ENCODE assay signal across 1 mouse cellular context in the genomic region with DNA sequence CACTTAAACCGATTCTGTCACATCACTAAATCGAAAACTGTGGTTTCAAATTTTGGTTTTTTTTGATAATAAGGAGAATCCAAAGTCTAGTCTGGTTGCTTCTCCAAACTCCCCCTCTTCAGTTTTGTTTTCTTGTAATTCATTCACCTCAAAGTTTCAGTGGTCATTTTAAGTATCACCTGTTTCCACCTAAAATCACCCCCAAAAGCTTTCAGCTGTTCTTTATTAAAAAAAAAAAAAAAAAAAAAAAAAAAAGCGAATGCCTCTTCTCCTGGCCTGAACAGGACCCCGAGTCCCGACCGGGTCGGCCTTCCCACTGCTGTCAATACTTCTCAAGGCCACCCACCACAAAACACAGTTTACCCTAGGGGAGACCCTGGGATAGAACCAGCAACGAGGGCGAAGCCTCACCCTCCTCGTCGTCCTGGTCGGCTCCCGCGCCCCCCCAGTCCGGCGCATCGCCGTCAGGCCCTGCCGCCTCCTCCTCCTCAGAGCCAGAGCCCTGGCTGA.
TF ChIP-seq lines count a peak whose summit lies in the region.

No protein-coding gene starts in this region.

TF ChIP-seq in MEL, 35 proteins besides CTCF, POLR2A, EP300 and RAD21:
- TF ChIP-seq ZNF384 (IDR thresholded peaks at IDR 0.05; ENCODE audit: low read depth, low read length), result peak; percentile 78; the same call in 1 of the 2 replicates
- no peak for TF ChIP-seq HCFC1 (IDR thresholded peaks at IDR 0.05; ENCODE audit: low read depth, low read length)
- TF ChIP-seq MYC (IDR thresholded peaks at IDR 0.05; ENCODE audit: low read depth, low read length), result 0 out of 2 replicates have a peak, but pooled peaks have one; percentile 46
- 0 out of 2 replicates have a peak, but pooled peaks have one; percentile 29 for TF ChIP-seq RCOR1 (IDR thresholded peaks at IDR 0.05; ENCODE audit: low read depth, low read length)
- 0 out of 2 replicates have a peak, but pooled peaks have one; percentile 10 for TF ChIP-seq TCF12 (IDR thresholded peaks at IDR 0.05; ENCODE audit: low read depth, low read length)
- no peak for TF ChIP-seq SMC3 (IDR thresholded peaks at IDR 0.05; ENCODE audit: low read depth, low read length)
- peak; percentile 38; the same call in 1 of the 2 replicates for TF ChIP-seq BHLHE40 (IDR thresholded peaks at IDR 0.05; ENCODE audit: borderline replicate concordance, low read depth, low read length)
- TF ChIP-seq SIN3A (IDR thresholded peaks at IDR 0.05; ENCODE audit: low read length), result peak; percentile 14; the same call in 1 of the 2 replicates
- TF ChIP-seq CHD1 (IDR thresholded peaks at IDR 0.05; ENCODE audit: low read depth, low read length), result peak; percentile 98
